Mouse (Mus musculus) retina, embryonic 14.5 days (tissue): Measurements from ENCODE around the gene Dpysl4.

Experiments used
- DNase-seq: peaks from one replicate; pipeline ENCODE4 v3.0.0-alpha.2; 2015; ENCODE audit warnings: low spot score

The Dpysl4 gene

GRCm38 (mm10) chr7:139096399-139096798 is 10.6 kb downstream of the Dpysl4 start:
- DNase-seq: no peak

GRCm38 (mm10) chr7:139100531-139101095 is 14.8 kb downstream of the Dpysl4 start:
- DNase-seq: no peak

- no peak for DNase-seq
Measured at GRCm38 (mm10) chr7:139101286-139101804, 15.5 kb downstream of the Dpysl4 start.

GRCm38 (mm10) chr7:139101826-139102225 is 16.0 kb downstream of the Dpysl4 start:
- no peak for DNase-seq

GRCm38 (mm10) chr7:139103960-139104381 is 18.2 kb downstream of the Dpysl4 start:
- DNase-seq: peak; percentile 71

GRCm38 (mm10) chr7:139105076-139105475 is 19.3 kb downstream of the Dpysl4 start:
- no peak for DNase-seq

GRCm38 (mm10) chr7:139105705-139106104 is 19.9 kb downstream of the Dpysl4 start:
- DNase-seq: no peak

- no peak for DNase-seq
Measured at GRCm38 (mm10) chr7:139107908-139108650, 22.3 kb downstream of the Dpysl4 start.

GRCm38 (mm10) chr7:139119152-139119774 is 33.5 kb downstream of the Dpysl4 start:
- peak; percentile 95 for DNase-seq

GRCm38 (mm10) chr7:139119775-139120153 is 34.0 kb downstream of the Dpysl4 start:
- DNase-seq: no peak

GRCm38 (mm10) chr7:139125881-139126280 is 40.1 kb downstream of the Dpysl4 start:
- DNase-seq: no peak

- no peak for DNase-seq
Measured at GRCm38 (mm10) chr7:139126549-139126948, 40.7 kb downstream of the Dpysl4 start.

GRCm38 (mm10) chr7:139128994-139129393 is 43.2 kb downstream of the Dpysl4 start:
- no peak for DNase-seq

GRCm38 (mm10) chr7:139130361-139130760 is 44.6 kb downstream of the Dpysl4 start:
- no peak for DNase-seq

GRCm38 (mm10) chr7:139131538-139131937 is 45.7 kb downstream of the Dpysl4 start:
- no peak for DNase-seq

- DNase-seq: no peak
Measured at GRCm38 (mm10) chr7:139133446-139133845, 47.6 kb downstream of the Dpysl4 start.

GRCm38 (mm10) chr7:139135236-139135635 is 49.4 kb downstream of the Dpysl4 start:
- DNase-seq: no peak

- DNase-seq: peak; percentile 49
Measured at GRCm38 (mm10) chr7:139136906-139137491, 51.2 kb downstream of the Dpysl4 start.

- DNase-seq: peak; percentile 77
Measured at GRCm38 (mm10) chr7:139139921-139140461, 54.2 kb downstream of the Dpysl4 start.

- no peak for DNase-seq
Measured at GRCm38 (mm10) chr7:139143785-139144184, 58.0 kb downstream of the Dpysl4 start.

- no peak for DNase-seq
Measured at GRCm38 (mm10) chr7:139145891-139146290, 60.1 kb downstream of the Dpysl4 start.

GRCm38 (mm10) chr7:139147360-139147759 is 61.6 kb downstream of the Dpysl4 start:
- DNase-seq: peak; percentile 54
